Mouse (Mus musculus) midbrain, embryonic 13.5 days (tissue): ENCODE measurements around the gene Ppid. TPM values are rescaled to one million over a fixed set of nuclear protein-coding genes. Genes with fewer than 3 reads are reported as not detected.
"Not testable (repeated sequence)": the region's sequence is repeated elsewhere in the genome, so short reads cannot be mapped to it uniquely, and the experiment has no call there.

Experiments used
- ATAC-seq: fragments of 200-750 bp; cut with Nextera tagmentation; 2 replicates; pipeline ENCODE4 v1.8.0; 2017; ENCODE audit warnings: mild to moderate bottlenecking, moderate TSS enrichment, moderate library complexity
- H3K27ac ChIP-seq: fragments of 300-500 bp; sonication (generic); 2 replicates; pipeline ENCODE4 v1.5.1; 2015; ENCODE audit warnings: inconsistent platforms, mild to moderate bottlenecking, moderate library complexity
- H3K27me3 ChIP-seq: fragments of 300-500 bp; sonication (generic); 2 replicates; pipeline ENCODE4 v1.6.1; 2015; ENCODE audit warnings: mild to moderate bottlenecking, inconsistent platforms
- H3K36me3 ChIP-seq: fragments of 300-500 bp; sonication (generic); 2 replicates; pipeline ENCODE4 v1.6.1; 2015; ENCODE audit warnings: mild to moderate bottlenecking, inconsistent platforms
- H3K4me1 ChIP-seq: fragments of 300-500 bp; sonication (generic); replicated peaks from 2 replicates; pipeline ENCODE4 v1.6.1; 2015; ENCODE audit warnings: inconsistent platforms
- H3K4me2 ChIP-seq: fragments of 300-500 bp; sonication (generic); replicated peaks from 2 replicates; pipeline ENCODE4 v1.6.1; 2015; ENCODE audit warnings: moderate library complexity, mild to moderate bottlenecking, inconsistent platforms
- H3K4me3 ChIP-seq: fragments of 300-500 bp; sonication (generic); replicated peaks from 2 replicates; pipeline ENCODE4 v1.5.1; 2015; ENCODE audit warnings: mild to moderate bottlenecking, inconsistent platforms
- H3K9ac ChIP-seq: fragments of 300-500 bp; sonication (generic); replicated peaks from 2 replicates; pipeline ENCODE4 v1.6.1; 2015; ENCODE audit warnings: mild to moderate bottlenecking, inconsistent platforms
- H3K9me3 ChIP-seq: fragments of 300-500 bp; sonication (generic); 2 replicates; pipeline ENCODE4 v1.6.1; 2016; ENCODE audit warnings: mild to moderate bottlenecking, inconsistent platforms
- WGBS: fragments of 180-500 bp; shearing (Covaris S2); methylation state at CpG from one replicate; pipeline ENCODE4 v1.1.7; 2015; 5-methylcytosine and 5-hydroxymethylcytosine counted together
- polyA plus RNA-seq: library from polyadenylated mRNA; unstranded; fragments of >200 nt; fragmentation: Nextera tagmentation; extraction: Ambion mirVana; gene quantifications from 2 replicates; pipeline ENCODE4 v1.2.1, GENCODE M21; 2015

The Ppid gene
- polyA plus RNA-seq, 1 experiment from 2014 or later, result 149 TPM

DNA sequence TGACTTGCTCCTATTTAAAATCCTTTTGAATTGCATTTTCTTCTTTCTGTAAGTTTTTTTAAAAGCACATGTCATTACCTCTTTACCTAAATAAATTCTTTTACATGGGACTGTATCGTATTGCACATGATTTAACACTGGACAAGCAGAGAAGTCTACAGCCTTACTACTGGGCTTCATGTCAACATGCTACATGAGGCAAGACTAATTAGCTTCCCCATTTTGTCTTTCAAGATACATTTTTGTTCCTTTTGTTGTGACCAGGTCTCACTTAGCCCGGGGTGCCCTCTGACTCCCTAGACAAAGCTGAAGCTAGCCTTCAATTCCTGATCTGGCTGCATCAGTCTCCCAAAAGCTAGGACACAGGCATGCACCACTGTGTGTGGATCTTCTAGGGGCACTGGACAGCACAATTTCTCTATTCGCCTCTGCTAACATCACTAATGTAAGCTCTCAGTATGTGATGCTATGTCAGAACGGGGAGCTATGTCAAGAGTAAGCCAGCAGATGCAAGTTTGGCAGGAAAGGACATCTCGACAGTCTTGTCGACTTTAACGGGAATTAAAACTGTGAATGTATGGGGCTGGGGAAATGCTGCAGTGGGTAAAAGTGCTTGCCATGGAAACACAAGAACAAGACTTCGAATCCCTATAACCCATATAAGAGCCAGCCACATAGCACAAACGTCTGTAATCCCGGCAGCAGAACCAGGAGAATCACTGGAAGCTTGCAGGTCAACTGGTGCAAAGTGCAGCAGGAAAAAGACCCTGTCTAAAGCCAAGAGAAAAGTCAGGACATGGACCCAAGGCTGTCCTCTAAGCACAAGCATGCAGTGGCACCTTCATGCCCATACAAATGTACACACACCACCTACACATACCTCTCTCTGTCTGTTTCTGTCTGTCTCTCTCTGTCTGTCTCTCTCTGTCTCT, 29.1 kb upstream of the Ppid start:
- no peak for ATAC-seq
- H3K4me2 ChIP-seq, result no peak overlapping the region
- H3K4me1 ChIP-seq, result peaks cover 16% of the 10 kb centered on the region
- H3K27me3 ChIP-seq, result no peaks in the 10 kb centered on the region
- no peak overlapping the region for H3K4me3 ChIP-seq
- no peaks in the 10 kb centered on the region for H3K36me3 ChIP-seq
- no peaks in the 10 kb centered on the region for H3K9me3 ChIP-seq
- WGBS, result 83% methylated on average over 10 of the region's 10 CpGs
- no peak overlapping the region for H3K9ac ChIP-seq
- no peak overlapping the region for H3K27ac ChIP-seq

- H3K4me2 ChIP-seq, result no peak overlapping the region
- no peak overlapping the region for H3K9ac ChIP-seq
- no peak for ATAC-seq
- no peaks in the 10 kb centered on the region for H3K27me3 ChIP-seq
- H3K36me3 ChIP-seq, result no peaks in the 10 kb centered on the region
- H3K9me3 ChIP-seq, result no peaks in the 10 kb centered on the region
- H3K27ac ChIP-seq, result no peak overlapping the region
- H3K4me1 ChIP-seq, result peaks cover 16% of the 10 kb centered on the region
- H3K4me3 ChIP-seq, result no peak overlapping the region
- WGBS, result 84% methylated on average over 2 of the region's 2 CpGs
Observed at GRCm38 (mm10) chr3:79563511-79563910, 27.6 kb upstream of the Ppid start.

- Histone ChIP-seq H3K36me3 (no peaks in the 10 kb centered on the region), H3K27ac (no peak overlapping the region), H3K4me3 (no peak overlapping the region), H3K9me3 (no peaks in the 10 kb centered on the region), H3K27me3 (no peaks in the 10 kb centered on the region), H3K4me2 (no peak overlapping the region), H3K9ac (no peak overlapping the region), H3K4me1 (peaks cover 16% of the 10 kb centered on the region)
- 87% methylated on average over 10 of the region's 10 CpGs for WGBS
- no peak for ATAC-seq
Observed at GRCm38 (mm10) chr3:79564875-79565606, 26.1 kb upstream of the Ppid start.

- Histone ChIP-seq H3K9me3 (no peaks in the 10 kb centered on the region), H3K4me2 (peak overlapping the region; percentile 81), H3K4me1 (peaks cover 16% of the 10 kb centered on the region), H3K36me3 (no peaks in the 10 kb centered on the region), H3K27ac (peak overlapping the region; percentile 83), H3K4me3 (peak overlapping the region; percentile 87), H3K27me3 (no peaks in the 10 kb centered on the region), H3K9ac (peak overlapping the region; percentile 80)
- 2% methylated on average over 59 of the region's 60 CpGs for WGBS
- ATAC-seq, result peak; percentile 82
Observed at GRCm38 (mm10) chr3:79566716-79567691, 24.1 kb upstream of the Ppid start.

GRCm38 (mm10) chr3:79567703-79568362, 23.3 kb upstream of the Ppid start, which contains the start of gene Fnip2:
TSS of gene Fnip2 (minus strand) at chr3:79567796.
- Histone ChIP-seq H3K27me3 (no peaks in the 10 kb centered on the region), H3K36me3 (no peaks in the 10 kb centered on the region), H3K9ac (peak within 1 kb of the TSS; percentile 80), H3K4me3 (peak within 1 kb of the TSS; percentile 87), H3K4me1 (peaks cover 16% of the 10 kb centered on the region), H3K27ac (peak within 1 kb of the TSS; percentile 83), H3K9me3 (no peaks in the 10 kb centered on the region), H3K4me2 (peak within 1 kb of the TSS; percentile 81)
- WGBS, result under 1% methylated on average over 53 of the region's 55 CpGs
- ATAC-seq, result peak; percentile 96

DNA sequence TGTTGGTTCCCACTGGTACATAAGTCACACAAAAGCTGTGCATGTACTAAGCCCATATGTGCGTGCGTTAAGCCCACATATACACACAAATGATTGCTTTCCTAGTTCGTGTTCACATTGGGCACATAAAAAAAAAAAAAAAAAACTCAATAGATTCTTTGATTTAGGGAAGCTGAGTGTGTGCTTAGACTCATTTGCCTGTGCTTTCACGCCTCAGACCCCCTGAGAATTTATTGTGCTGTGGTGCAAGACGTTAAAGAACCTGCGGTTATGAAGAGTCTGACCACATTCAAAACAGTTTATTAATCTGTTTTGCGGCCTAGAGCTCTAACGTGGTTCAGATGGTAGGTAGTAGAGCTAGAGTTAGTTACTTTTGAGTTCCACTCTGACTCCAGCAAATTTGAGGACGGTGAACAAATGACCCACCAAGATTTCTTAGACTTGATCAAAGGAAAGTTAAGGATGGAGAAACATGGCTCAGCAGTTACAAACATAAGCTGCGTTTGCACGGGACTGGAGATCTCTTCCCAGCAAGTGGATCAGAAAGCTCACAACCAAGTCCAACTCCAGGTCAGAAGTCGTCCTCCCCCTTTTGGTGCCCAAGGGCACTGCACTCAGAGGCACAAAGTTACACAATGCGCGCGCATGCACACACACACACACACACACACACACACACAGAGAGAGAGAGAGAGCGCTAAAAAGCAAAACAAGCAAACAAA, 22.4 kb upstream of the Ppid start:
- Histone ChIP-seq H3K4me2 (peak overlapping the region; percentile 81), H3K27ac (no peak overlapping the region), H3K4me3 (peak overlapping the region; percentile 87), H3K36me3 (no peaks in the 10 kb centered on the region), H3K9ac (no peak overlapping the region), H3K9me3 (no peaks in the 10 kb centered on the region), H3K4me1 (peaks cover 16% of the 10 kb centered on the region), H3K27me3 (no peaks in the 10 kb centered on the region)
- no peak for ATAC-seq
- 86% methylated on average over 16 of the region's 16 CpGs for WGBS

DNA sequence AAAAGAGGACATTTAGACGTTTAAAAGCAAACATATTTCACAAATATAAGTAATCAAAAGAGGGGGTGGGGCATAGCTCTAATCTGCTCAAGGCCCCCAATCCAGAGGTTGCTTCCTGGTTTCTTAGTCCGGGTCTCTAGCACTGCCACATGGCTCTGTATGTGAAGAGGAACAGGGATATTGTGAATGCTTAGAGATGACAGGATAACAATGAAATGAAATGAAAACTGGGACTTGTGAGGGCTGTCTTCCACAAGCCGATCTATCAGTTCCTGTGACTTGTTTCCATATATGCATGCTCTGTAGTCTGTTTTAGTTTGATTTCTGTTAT, 21.8 kb upstream of the Ppid start:
- Histone ChIP-seq H3K9ac (no peak overlapping the region), H3K27me3 (no peaks in the 10 kb centered on the region), H3K4me2 (no peak overlapping the region), H3K4me3 (no peak overlapping the region), H3K27ac (no peak overlapping the region), H3K36me3 (no peaks in the 10 kb centered on the region), H3K4me1 (peaks cover 16% of the 10 kb centered on the region), H3K9me3 (no peaks in the 10 kb centered on the region)
- WGBS, result 82% methylated on average over 3 of the region's 3 CpGs
- no peak for ATAC-seq

GRCm38 (mm10) chr3:79572399-79572798, 18.7 kb upstream of the Ppid start:
- Histone ChIP-seq H3K9me3 (no peaks in the 10 kb centered on the region), H3K4me3 (no peak overlapping the region), H3K27me3 (no peaks in the 10 kb centered on the region), H3K27ac (no peak overlapping the region), H3K4me2 (no peak overlapping the region), H3K4me1 (peaks cover 15% of the 10 kb centered on the region), H3K9ac (no peak overlapping the region), H3K36me3 (no peaks in the 10 kb centered on the region)
- WGBS, result 72% methylated on average over 3 of the region's 3 CpGs
- ATAC-seq, result no peak

GRCm38 (mm10) chr3:79573376-79573775, 17.8 kb upstream of the Ppid start:
- H3K4me1 ChIP-seq, result peaks cover 15% of the 10 kb centered on the region
- H3K27ac ChIP-seq, H3K27me3 ChIP-seq, H3K36me3 ChIP-seq, H3K4me3 ChIP-seq, H3K9me3 ChIP-seq, H3K4me2 ChIP-seq, ATAC-seq, H3K9ac ChIP-seq: not testable (repeated sequence)
- 96% methylated on average over 5 of the region's 5 CpGs for WGBS

- no peaks in the 10 kb centered on the region for H3K36me3 ChIP-seq
- H3K9ac ChIP-seq, result no peak overlapping the region
- H3K9me3 ChIP-seq, result no peaks in the 10 kb centered on the region
- H3K27ac ChIP-seq, result no peak overlapping the region
- ATAC-seq, result no peak
- no peaks in the 10 kb centered on the region for H3K27me3 ChIP-seq
- no peak overlapping the region for H3K4me2 ChIP-seq
- peaks cover 15% of the 10 kb centered on the region for H3K4me1 ChIP-seq
- WGBS, result 83% methylated on average over 3 of the region's 3 CpGs
- no peak overlapping the region for H3K4me3 ChIP-seq
Observed at GRCm38 (mm10) chr3:79574336-79574735, 16.8 kb upstream of the Ppid start.
